Mouse (Mus musculus) forebrain, embryonic 16.5 days (tissue): Measurements from ENCODE around the gene Brpf3. TPM values are rescaled to one million over a fixed set of nuclear protein-coding genes. Genes with fewer than 3 reads are reported as not detected.
"Not testable (repeated sequence)": the region's sequence is repeated elsewhere in the genome, so short reads cannot be mapped to it uniquely, and the experiment has no call there.

ENCODE experiments used
- ATAC-seq: fragments of 200-750 bp; cut with Nextera tagmentation; 2 replicates; pipeline ENCODE4 v1.8.0; 2017; ENCODE audit warnings: mild to moderate bottlenecking, moderate library complexity
- H3K27ac ChIP-seq: fragments of 300-500 bp; sonication (generic); 2 replicates; pipeline ENCODE4 v1.5.1; 2014; ENCODE audit warnings: low read length, control low read depth
- H3K27me3 ChIP-seq: fragments of 300-500 bp; sonication (generic); replicated peaks from 2 replicates; pipeline ENCODE4 v1.6.1; 2014; ENCODE audit warnings: low read length; ENCODE audit not compliant: control insufficient read depth, insufficient read depth
- H3K36me3 ChIP-seq: fragments of 300-500 bp; sonication (generic); 2 replicates; pipeline ENCODE4 v1.6.1; 2014; ENCODE audit not compliant: control insufficient read depth, insufficient read depth
- H3K4me1 ChIP-seq: fragments of 300-500 bp; sonication (generic); replicated peaks from 2 replicates; pipeline ENCODE4 v1.6.1; 2014; ENCODE audit warnings: low read length; ENCODE audit not compliant: control insufficient read depth, insufficient read depth
- H3K4me2 ChIP-seq: fragments of 300-500 bp; sonication (generic); 2 replicates; pipeline ENCODE4 v1.6.1; 2014; ENCODE audit warnings: mild to moderate bottlenecking, low read length, control low read depth
- H3K4me3 ChIP-seq: fragments of 300-500 bp; sonication (generic); replicated peaks from 2 replicates; pipeline ENCODE4 v1.5.1; 2014; ENCODE audit warnings: mild to moderate bottlenecking, low read length, control low read depth
- H3K9ac ChIP-seq: fragments of 300-500 bp; sonication (generic); replicated peaks from 2 replicates; pipeline ENCODE4 v1.6.1; 2014; ENCODE audit warnings: low read depth, low read length, control low read depth
- H3K9me3 ChIP-seq: fragments of 300-500 bp; sonication (generic); 2 replicates; pipeline ENCODE4 v1.6.1; 2016; ENCODE audit warnings: low read length; ENCODE audit not compliant: control insufficient read depth
- WGBS: fragments of 180-500 bp; shearing (Covaris S2); extraction: QIAGEN DNeasy Blood & Tissue Kit; methylation state at CpG from one replicate; pipeline ENCODE4 v1.1.7; 2014; 5-methylcytosine and 5-hydroxymethylcytosine counted together
- polyA plus RNA-seq: library from polyadenylated mRNA; unstranded; fragments of >200 nt; fragmentation: Nextera tagmentation; extraction: Ambion mirVana; gene quantifications from 2 replicates; pipeline ENCODE4 v1.2.1, GENCODE M21; 2015

Gene Brpf3
- polyA plus RNA-seq, 1 experiment from 2014 or later: 8.5 TPM

DNA sequence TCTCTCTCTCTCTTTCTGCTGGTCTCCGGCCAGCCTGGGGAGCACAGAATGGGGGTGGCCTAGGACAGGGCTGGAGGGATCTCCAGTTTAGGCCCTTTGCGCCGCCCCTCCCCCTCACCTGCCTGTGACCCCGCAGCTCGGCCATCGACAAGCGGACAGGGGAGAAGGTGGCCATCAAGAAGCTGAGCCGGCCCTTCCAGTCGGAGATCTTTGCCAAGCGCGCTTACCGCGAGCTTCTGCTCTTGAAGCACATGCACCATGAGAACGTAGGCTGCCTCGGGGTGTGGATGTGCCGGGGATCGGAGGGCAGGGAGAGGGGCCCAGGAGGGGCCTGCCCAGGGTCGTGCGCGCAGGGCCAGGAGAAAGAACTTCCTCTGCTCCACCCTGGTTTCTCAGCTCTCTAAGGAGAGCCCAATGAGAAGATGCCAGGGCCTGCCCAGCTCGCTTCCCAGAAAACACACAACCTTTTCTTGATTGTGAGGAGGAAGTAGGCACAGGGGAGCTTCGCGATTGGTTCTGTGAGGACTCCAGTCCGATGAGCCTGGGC lies 30.9 kb upstream of the Brpf3 start:
- Histone ChIP-seq H3K4me3 (peak overlapping the region; percentile 38), H3K27ac (no peak overlapping the region), H3K9ac (0 out of 2 replicates have a peak overlapping the region, but pooled peaks have one; percentile 35), H3K27me3 (peaks cover 19% of the 10 kb centered on the region), H3K36me3 (no peaks in the 10 kb centered on the region), H3K9me3 (no peaks in the 10 kb centered on the region), H3K4me2 (peak overlapping the region; percentile 60), H3K4me1 (peaks cover 14% of the 10 kb centered on the region)
- no peak for ATAC-seq
- WGBS: 6% methylated on average over 24 of the region's 24 CpGs

GRCm38 (mm10) chr17:28771289-28771688 lies 29.6 kb upstream of the Brpf3 start:
- Histone ChIP-seq H3K9ac (no peak overlapping the region), H3K27ac (no peak overlapping the region), H3K9me3 (no peaks in the 10 kb centered on the region), H3K4me1 (peaks cover 14% of the 10 kb centered on the region), H3K4me3 (no peak overlapping the region), H3K36me3 (no peaks in the 10 kb centered on the region), H3K4me2 (no peak overlapping the region), H3K27me3 (peaks cover 19% of the 10 kb centered on the region)
- 90% methylated on average over 5 of the region's 5 CpGs for WGBS
- no peak for ATAC-seq

GRCm38 (mm10) chr17:28774303-28774702 lies 26.6 kb upstream of the Brpf3 start:
- ATAC-seq, H3K27ac ChIP-seq, H3K4me1 ChIP-seq, H3K4me3 ChIP-seq, H3K9me3 ChIP-seq, H3K4me2 ChIP-seq, H3K9ac ChIP-seq, H3K36me3 ChIP-seq: not testable (repeated sequence)
- WGBS: 97% methylated on average over 8 of the region's 9 CpGs
- peaks cover 11% of the 10 kb centered on the region for H3K27me3 ChIP-seq

DNA sequence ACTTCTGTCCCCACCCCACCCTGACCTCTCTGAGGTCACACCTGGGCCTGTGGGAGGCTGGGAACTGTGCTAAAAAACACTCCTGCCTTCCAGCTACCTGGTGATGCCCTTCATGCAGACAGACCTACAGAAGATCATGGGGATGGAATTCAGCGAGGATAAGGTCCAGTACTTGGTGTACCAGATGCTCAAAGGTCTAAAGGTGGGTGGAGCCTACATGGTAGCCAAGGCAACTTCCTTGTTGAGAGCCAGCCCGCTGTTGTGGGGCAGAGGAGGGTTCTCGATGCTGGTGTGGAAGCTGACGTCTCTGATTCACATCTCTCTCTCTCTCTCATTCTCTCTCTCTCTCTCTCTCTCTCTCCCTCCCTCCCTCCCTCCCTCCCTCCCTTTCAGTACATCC lies 25.7 kb upstream of the Brpf3 start:
- peaks cover 1% of the 10 kb centered on the region for H3K4me1 ChIP-seq
- no peak overlapping the region for H3K4me2 ChIP-seq
- no peak overlapping the region for H3K9ac ChIP-seq
- WGBS: 75% methylated on average over 4 of the region's 4 CpGs
- no peaks in the 10 kb centered on the region for H3K9me3 ChIP-seq
- no peak for ATAC-seq
- H3K27ac ChIP-seq: no peak overlapping the region
- H3K4me3 ChIP-seq: no peak overlapping the region
- peaks cover 5% of the 10 kb centered on the region for H3K27me3 ChIP-seq
- H3K36me3 ChIP-seq: no peaks in the 10 kb centered on the region

DNA sequence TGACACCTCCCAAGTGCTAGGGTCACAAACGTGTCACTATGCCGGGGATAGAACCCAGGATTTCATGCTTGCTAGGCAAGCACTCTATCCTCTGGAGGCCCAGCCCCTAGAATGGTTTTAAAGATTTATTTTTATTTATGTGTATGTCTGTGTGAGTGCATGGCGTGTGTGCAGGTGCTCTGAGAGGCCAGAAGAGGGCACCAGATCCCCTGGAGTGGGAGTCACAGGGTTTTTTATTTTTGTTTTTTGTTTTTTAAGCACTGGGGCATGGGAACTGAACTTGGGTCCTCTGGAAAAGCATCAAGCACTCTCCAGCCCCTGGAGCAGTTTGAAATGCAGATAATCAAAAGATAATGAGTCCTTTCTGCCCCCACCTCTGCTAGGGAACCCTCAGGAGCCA lies 24.1 kb upstream of the Brpf3 start:
- H3K4me1 ChIP-seq: no peaks in the 10 kb centered on the region
- no peak overlapping the region for H3K4me2 ChIP-seq
- H3K27me3 ChIP-seq: no peaks in the 10 kb centered on the region
- H3K27ac ChIP-seq: no peak overlapping the region
- no peak overlapping the region for H3K4me3 ChIP-seq
- no peak for ATAC-seq
- no peak overlapping the region for H3K9ac ChIP-seq
- 96% methylated on average over 3 of the region's 3 CpGs for WGBS
- no peaks in the 10 kb centered on the region for H3K36me3 ChIP-seq
- H3K9me3 ChIP-seq: no peaks in the 10 kb centered on the region

DNA sequence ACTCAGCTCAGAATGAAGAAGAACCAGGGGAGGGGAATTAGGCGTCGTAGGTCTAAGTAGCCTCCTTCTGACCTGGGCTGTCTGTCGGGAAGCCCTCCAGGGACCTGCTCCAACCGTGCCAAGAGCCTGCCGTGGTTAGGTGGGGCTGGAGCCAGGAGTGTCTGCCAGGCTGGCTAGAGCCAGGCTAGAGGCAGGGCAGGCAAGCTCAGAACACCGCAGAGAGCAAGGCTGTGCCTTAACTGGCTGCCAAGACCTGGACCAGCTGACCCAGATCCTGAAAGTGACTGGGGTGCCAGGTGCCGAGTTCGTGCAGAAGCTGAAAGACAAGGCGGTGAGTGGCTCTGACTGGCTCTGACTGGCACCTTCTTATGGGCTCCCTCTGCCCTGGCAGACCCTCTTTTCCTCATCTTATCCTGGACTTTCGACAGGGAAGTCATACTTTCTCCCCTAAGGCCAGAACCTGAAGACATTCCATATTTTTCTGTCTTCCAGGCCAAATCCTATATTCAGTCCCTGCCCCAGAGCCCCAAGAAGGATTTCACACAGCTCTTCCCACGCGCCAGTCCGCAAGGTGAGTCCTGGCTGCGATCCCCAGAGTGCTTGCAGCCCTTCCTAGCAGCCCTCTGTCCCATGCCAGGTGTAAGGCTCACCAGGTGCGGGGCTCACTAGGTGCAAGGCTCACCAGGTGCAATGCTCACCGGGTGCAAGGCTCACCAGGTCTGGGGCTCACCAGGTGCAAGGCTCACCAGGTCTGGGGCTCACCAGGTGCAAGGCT lies 23.5 kb upstream of the Brpf3 start:
- Histone ChIP-seq H3K36me3 (no peaks in the 10 kb centered on the region), H3K9me3 (no peaks in the 10 kb centered on the region), H3K27me3 (no peaks in the 10 kb centered on the region), H3K4me1 (no peaks in the 10 kb centered on the region), H3K4me3 (no peak overlapping the region), H3K9ac (no peak overlapping the region), H3K4me2 (no peak overlapping the region), H3K27ac (no peak overlapping the region)
- no peak for ATAC-seq
- 86% methylated on average over 16 of the region's 16 CpGs for WGBS

DNA sequence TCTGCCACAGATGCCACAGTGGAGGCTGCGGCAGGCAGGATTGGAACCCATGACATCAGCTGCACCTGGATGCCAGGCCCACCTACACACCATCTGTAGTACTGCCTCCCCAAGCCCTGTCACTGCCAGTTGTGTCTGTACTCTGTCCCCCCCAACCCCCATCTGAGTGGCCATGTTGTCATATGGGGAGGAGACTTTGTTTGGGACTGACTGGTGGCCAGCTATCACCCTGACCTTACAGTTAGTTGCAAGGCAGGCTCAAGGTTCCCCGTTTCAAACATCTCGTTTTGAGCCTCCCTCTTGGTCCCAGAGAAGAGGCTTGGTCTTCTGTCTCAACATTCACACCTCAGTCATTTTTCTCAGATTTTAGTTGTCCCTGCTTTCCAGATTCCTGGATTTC lies 21.2 kb upstream of the Brpf3 start:
- Histone ChIP-seq H3K9ac (no peak overlapping the region), H3K4me1 (no peaks in the 10 kb centered on the region), H3K27me3 (no peaks in the 10 kb centered on the region), H3K4me3 (no peak overlapping the region), H3K9me3 (no peaks in the 10 kb centered on the region), H3K27ac (no peak overlapping the region), H3K4me2 (no peak overlapping the region), H3K36me3 (no peaks in the 10 kb centered on the region)
- whole genome bisulfite sequencing: 96% methylated on average over 3 of the region's 3 CpGs
- ATAC-seq: no peak

- no peak overlapping the region for H3K4me2 ChIP-seq
- H3K27ac ChIP-seq: no peak overlapping the region
- H3K9ac ChIP-seq: no peak overlapping the region
- H3K4me1 ChIP-seq: no peaks in the 10 kb centered on the region
- no peaks in the 10 kb centered on the region for H3K36me3 ChIP-seq
- H3K9me3 ChIP-seq: no peaks in the 10 kb centered on the region
- H3K27me3 ChIP-seq: no peaks in the 10 kb centered on the region
- no peak overlapping the region for H3K4me3 ChIP-seq
- no peak for ATAC-seq
- 85% methylated on average over 3 of the region's 3 CpGs for WGBS
Measured at GRCm38 (mm10) chr17:28780836-28781235, 20.1 kb upstream of the Brpf3 start.

GRCm38 (mm10) chr17:28781290-28782045 lies 19.4 kb upstream of the Brpf3 start:
- no peak for ATAC-seq
- Histone ChIP-seq H3K4me2 (no peak overlapping the region), H3K27me3 (no peaks in the 10 kb centered on the region), H3K36me3 (no peaks in the 10 kb centered on the region), H3K4me3 (no peak overlapping the region), H3K27ac (no peak overlapping the region), H3K4me1 (no peaks in the 10 kb centered on the region), H3K9ac (no peak overlapping the region), H3K9me3 (no peaks in the 10 kb centered on the region)
- WGBS: 47% methylated on average over 9 of the region's 9 CpGs
